Mouse (Mus musculus) lung, adult 18-20 months (tissue): ENCODE results near the gene Pou2f2.
"Not testable (repeated sequence)": the region's sequence is repeated elsewhere in the genome, so short reads cannot be mapped to it uniquely, and the experiment has no call there.

Source experiments
- DNase-seq, 2 experiments: peaks; one replicate each; pipeline ENCODE4 v3.0.0; 2022; ENCODE audit warnings: mixed read lengths in 2 of 2

The Pou2f2 gene

DNA sequence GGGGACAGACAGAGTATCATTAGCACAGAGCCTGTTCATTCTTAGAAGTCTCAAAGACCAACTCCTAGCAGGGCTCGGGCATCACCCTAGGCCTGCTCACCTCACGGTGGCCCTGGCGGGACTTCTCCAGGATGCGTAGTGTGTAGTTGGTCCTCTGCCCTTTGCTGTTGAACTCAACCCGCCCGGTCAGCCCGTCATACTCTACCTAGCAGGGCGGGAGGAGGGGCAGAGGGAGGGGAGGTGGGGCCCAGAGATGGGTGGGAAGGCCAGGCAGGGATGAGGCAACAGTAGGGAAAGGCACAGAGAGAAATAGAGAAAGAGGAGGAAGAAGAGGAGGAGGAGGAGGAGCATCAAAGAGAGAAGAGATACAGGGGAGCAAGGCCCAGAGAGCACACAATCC, 121.1 kb downstream of the Pou2f2 start:
- no peak for DNase-seq

GRCm38 (mm10) chr7:25057888-25058287, 121.6 kb downstream of the Pou2f2 start:
- DNase-seq = no peak

DNA sequence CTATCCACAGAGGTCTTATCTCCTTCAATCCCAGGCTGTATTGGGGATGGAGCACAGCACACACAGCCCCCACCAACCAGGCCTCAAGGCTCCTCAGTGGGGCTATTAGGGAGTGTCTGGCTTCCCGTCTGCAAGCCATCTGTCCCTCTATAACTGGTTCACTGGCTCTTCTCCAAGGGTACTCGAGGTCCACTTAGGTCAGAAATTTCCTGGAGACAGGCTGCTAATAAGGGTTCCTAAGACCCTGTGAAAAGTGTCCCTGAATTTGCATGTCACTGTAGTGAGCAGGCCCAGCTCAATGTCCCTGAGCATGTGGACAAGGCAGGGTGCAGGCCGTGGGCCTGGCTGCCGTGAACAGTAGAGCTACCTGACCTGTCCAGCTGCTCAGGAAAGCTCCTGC, 122.6 kb downstream of the Pou2f2 start:
- peak in 1 of 2 experiments; percentile 23 for DNase-seq

GRCm38 (mm10) chr7:25052587-25052986, 126.9 kb downstream of the Pou2f2 start:
- DNase-seq = no peak

DNA sequence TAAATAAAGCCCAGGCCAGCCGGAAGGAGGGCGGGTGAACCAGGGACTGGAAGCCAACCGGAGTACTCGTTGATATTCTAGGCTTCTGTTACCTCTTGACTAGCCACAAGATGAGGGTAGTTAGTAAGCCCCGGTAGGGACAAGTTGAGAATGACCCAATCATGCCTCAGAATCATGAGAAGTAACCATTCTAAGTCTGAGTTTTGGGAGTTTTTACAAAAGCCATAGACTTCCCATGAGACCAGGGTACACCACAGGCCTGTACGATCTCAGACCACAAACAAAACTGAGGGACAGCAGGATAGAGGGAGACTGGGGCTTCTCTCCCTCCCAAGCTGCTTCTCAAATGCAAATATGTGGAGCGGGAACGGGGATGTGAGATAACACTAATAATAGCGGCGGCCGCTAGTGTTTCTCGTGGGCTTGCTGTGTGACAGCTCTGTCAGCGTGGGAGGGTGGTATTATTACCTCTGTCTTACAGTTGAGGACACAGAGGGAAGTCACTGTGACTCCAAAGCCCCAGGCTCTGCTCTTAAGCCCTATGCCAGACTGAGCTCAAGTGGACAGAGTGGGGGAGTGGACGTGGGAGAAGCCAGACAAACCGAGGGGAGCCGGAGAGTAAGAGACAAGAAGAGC, 130.1 kb downstream of the Pou2f2 start:
- DNase-seq = no peak

DNA sequence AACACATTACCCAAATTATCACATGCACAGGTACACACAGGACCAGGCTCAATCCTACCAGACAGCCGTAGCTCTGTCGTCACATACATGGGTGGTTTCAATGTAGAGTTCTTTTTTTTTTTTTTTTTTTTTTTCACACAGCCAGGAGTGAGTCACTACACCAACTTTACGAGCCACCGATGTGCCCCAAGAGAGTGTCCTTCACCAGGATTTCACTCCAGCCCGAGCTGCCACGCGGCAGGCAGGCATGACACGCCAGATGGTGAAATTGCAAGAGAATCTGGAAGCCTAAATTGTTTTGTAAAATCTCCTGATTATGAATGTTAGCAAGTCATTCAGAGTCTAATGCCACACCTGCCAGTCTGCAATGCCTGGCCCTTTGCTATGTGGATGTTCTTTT, 132.2 kb downstream of the Pou2f2 start:
- no peak for DNase-seq

GRCm38 (mm10) chr7:25044599-25044998, 134.9 kb downstream of the Pou2f2 start:
- not testable (repeated sequence) for DNase-seq

DNA sequence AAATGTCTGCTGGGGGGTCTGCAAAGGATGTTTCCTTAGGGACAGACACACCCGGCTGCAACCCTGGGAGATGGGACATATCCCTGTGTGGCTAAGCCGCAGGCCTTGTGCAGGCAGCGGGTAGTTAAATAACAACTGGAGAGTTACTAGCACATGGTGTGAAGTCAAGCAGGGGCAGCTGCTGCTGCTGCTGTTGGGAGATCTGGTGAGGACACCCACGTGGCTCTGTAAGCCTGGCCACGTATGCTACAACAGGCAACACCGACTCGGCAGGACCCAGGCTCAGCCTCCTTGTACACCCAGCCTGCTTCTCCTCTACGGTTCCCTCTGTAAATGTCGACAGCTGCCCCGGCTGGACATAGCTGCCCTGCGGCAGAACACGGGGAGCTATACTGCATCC, 137.6 kb downstream of the Pou2f2 start:
- no peak for DNase-seq
